Mouse (Mus musculus): ENCODE measurements around the gene Mxra8. TPM values are rescaled to one million over a fixed set of nuclear protein-coding genes. Genes with fewer than 3 reads are reported as not detected.

Mxra8 gene
- 10 to 100 TPM; 46.9 to 58.4 TPM for total RNA-seq (2021)
- long read RNA-seq, experiment 1, partial matches to known transcripts = 4 of 36 reads
- long read RNA-seq, experiment 1, other reads (novel, unspliced or antisense) = 32 of 36 reads
- long read RNA-seq, experiment 2, partial matches to known transcripts = 2 of 42 reads
- long read RNA-seq, experiment 2, other reads (novel, unspliced or antisense) = 39 of 42 reads

- intact Hi-C loops (cut with DNase I) = no loop called here
- peak; percentile 89 to 91 for DNase-seq
Observed at GRCm38 (mm10) chr4:155839483-155839910, at the start of gene Mxra8. TSS of gene Mxra8 (plus strand) at chr4:155839680.

- DNase-seq = no peak
- intact Hi-C loops (cut with DNase I) = no loop called here
Observed at GRCm38 (mm10) chr4:155790021-155790489, 49.4 kb upstream of the Mxra8 start, which contains the start of gene Ankrd65. TSS of gene Ankrd65 (plus strand) at chr4:155790439.

- intact Hi-C loops (cut with DNase I) = no loop called here
- no peak for DNase-seq
Observed at GRCm38 (mm10) chr4:155790650-155791161, 48.8 kb upstream of the Mxra8 start.

DNA sequence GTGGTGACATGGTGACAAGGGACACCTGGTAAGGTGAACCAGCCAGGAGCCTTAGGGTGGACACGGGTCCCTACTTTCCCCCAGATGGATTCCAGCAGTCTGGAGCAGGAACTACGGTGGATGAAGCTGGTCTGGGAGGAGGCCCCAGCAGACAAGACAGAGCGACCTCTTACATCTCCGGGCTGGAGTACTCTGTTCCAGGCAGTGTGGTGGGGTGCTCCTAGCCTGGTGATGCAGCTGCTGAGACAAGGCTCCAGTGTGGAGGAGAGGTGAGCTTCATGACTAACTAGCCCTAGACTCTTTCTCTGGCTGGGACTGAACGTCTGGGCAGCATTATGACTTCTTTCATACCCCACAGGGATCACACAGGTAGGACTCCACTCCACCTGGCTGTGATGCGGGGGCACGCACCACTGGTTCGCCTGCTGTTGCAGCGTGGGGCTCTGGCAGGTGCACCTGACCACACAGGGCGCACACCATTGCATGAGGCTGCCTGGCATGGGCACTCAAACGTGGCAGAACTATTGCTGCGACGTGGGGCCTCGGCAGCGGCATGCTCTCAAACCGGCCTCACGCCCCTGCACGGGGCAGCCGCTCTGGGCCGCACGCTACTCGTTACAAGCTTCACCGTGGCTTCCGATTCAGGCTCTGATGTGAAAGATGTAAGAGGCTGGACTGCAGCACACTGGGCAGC is 48.1 kb upstream of the Mxra8 start:
- DNase-seq = no peak
- intact Hi-C loops (cut with DNase I) = no loop called here

DNA sequence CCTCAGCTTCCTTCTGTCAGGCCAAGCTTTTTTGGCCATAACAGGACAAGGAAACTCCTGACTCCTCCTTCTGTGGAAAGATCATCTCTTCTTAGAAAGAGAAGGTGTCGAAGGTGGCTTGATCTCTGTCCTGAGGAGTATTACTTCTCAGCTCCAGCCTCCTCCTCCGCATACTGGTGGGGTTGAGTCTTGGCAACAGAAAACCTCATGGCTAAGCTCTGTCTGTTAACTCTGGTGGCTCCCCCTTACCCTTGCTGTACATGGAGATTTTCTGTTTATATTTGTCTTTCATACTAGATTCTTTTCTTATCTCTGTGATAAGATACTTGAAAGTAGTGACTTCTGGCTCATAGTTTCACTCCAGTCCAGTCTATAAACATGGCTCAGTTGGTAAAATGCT is 45.8 kb upstream of the Mxra8 start:
- intact Hi-C loops (cut with DNase I) = no loop called here
- DNase-seq = no peak

DNA sequence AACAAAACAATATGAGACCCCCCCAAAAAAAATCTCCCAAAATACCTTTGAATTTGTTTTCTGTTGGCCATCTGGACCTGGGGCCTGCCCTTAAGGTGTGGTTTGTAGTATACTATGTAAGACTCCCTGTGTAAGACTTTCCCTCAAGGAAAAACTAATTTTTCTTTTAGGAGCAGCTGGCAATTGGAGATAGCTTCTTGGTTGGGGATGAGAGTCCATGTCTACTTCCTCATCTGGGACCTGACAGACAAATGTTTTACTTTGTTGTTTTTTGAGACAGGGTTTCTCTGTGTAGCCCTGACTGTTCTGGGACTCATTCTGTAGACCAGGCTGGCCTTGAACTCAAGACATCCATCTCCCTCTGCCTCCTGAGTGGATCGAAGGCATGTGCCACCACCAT is 37.4 kb upstream of the Mxra8 start:
- no peak for DNase-seq
- intact Hi-C loops (cut with DNase I) = loop anchor here (5.0 kb wide), 1 partner anchor 35 kb away; no protein-coding TSS in a partner anchor

- intact Hi-C loops (cut with DNase I) = loop anchor here (5.0 kb wide), 1 partner anchor 36 kb away; no protein-coding TSS in a partner anchor
- no peak for DNase-seq
Observed at GRCm38 (mm10) chr4:155802741-155803339, 36.6 kb upstream of the Mxra8 start, which contains the start of gene Mrpl20. TSS of gene Mrpl20 (plus strand) at chr4:155802878.

DNA sequence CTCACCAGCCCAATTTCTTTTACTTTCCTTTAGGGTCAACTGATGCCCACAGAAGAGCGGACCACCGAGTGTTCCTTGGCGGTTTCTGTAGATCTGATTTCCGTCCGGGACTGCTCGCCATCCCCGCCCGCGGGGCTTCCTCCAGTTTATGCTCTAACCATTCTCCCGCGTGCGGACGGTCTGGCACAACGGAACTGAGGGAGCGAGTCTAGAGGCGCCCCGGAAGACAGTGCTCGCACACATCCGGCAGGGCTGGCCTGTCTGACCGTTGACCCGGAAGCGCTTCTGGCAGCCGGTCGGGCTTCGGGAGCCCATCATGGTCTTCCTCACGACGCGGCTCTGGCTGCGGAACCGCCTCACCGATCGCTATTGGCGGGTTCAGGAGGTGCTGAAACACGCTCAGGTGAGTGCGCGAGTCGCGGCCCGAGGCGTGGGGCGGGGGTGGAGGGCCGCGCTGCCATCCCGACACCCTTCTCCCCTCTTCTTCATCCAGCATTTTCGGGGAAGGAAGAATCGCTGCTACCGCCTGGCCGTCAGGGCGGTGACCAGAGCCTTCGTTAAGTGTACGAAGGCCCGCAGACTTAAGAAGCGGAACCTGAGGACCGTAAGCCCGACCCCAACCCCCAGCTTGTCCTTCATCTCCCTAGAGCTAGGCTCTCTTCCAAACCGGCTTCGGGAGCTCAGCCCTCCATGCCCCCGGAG is 36.0 kb upstream of the Mxra8 start:
- intact Hi-C loops (cut with DNase I) = loop anchor here (5.0 kb wide), 1 partner anchor 36 kb away; no protein-coding TSS in a partner anchor
- peak; percentile 97 to 99 for DNase-seq

GRCm38 (mm10) chr4:155807841-155808240 is 31.6 kb upstream of the Mxra8 start:
- intact Hi-C loops (cut with DNase I) = no loop called here
- no peak for DNase-seq

DNA sequence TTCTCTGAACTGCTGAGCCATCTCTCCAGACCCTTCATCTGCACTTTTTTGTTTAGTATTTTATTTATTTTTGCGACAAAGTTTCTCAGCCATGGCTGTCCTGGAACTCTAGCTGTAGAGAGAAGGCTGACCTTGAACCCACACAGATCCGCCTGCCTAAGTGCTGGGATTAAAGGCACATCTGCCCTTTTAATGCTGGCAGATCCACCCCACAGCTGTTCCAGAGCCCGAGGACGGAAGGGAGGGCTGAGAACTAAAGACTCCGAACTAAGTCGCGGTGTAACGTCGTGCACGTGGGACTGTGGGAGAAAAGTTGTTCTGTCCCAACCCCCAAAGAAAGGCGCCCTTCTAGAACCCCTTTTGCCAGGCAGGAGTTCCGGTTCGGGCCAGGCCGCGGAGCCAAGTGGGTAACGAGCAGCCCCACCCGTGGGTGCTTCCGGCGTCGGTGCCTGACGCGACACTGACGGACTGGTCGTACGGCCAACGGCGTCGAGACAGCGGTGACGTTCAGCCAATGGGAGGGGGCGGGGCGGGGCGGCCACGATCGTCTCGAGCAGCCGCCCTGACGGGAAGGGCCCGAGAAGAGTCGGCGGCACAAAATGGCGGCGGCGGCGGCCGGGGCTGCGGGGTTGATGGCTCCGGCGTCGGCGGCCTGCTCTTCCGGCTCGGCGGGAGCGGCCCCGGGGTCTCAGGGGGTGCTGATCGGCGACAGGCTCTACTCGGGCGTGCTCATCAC is 27.4 kb upstream of the Mxra8 start, which contains the start of gene Ccnl2:
Gene Ccnl2 (plus strand): TSS at position 561 of the 736 bp plus-strand sequence.
- DNase-seq = peak; percentile 91 to 93
- intact Hi-C loops (cut with DNase I) = no loop called here

- DNase-seq = peak in 1 of 2 experiments; percentile 44
Observed at GRCm38 (mm10) chr4:155812665-155813181, 26.8 kb upstream of the Mxra8 start.

DNA sequence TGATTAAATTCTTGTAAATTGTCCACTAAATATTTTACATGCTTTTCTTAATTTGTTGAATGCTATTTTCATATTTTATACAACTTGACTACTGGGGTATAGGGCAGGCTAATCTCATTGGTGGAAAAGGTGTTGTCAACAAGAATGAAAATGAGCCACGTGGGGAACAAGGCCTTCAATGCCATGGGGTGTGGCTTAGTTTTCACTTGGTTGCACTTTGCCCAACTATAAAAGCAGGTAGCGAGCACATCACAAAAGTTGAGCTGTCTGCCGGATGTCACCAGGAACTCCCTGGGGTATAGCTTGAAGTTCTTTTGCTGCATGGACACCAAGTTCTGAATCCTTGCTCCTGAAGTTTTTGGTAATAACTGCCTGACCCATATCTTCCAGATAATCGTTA is 21.9 kb upstream of the Mxra8 start:
- DNase-seq = no peak
- intact Hi-C loops (cut with DNase I) = no loop called here

More at GRCm38 (mm10) chr4:155812665-155813181, 26.8 kb upstream of the Mxra8 start:
- intact Hi-C loops (cut with DNase I) = no loop called here

DNA sequence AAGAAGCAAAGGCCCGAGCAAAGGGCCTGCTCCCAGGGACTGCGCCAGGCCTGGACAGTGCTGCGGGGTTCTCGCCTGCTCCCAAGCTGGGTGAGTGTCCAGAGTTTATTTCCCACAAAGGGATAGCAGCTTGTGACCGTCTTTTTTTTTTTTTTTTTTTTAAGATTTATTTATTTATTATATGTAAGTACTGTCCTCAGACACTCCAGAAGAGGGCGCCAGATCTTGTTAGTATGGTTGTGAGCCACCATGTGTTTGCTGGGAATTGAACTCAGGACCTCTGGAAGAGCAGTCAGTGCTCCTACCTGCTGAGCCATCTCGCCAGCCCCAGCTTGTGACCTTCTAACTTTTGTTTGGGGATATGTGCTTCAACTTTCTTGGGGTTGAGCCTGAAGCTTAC is 18.5 kb upstream of the Mxra8 start:
- intact Hi-C loops (cut with DNase I) = no loop called here
- peak; percentile 23 to 49 for DNase-seq

DNA sequence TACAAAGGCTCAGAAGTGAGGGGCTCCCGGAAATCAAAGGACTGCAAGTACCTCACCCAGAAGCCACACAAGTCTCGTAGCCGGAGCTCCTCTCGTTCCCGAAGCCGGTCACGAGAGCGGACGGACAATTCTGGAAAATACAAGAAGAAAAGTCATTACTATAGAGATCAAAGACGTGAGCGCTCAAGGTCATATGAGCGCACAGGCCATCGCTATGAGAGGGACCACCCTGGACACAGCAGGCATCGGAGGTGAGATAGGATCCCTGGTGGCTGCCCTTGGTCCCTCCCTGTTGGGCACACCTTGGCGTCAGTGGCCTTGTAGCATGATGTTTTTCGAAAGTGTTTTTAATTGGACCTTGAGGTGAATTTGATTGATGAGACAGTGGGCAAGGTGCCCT is 16.0 kb upstream of the Mxra8 start:
- DNase-seq = no peak
- intact Hi-C loops (cut with DNase I) = no loop called here

GRCm38 (mm10) chr4:155829866-155830265 is 9.6 kb upstream of the Mxra8 start:
- intact Hi-C loops (cut with DNase I) = no loop called here
- no peak for DNase-seq

DNA sequence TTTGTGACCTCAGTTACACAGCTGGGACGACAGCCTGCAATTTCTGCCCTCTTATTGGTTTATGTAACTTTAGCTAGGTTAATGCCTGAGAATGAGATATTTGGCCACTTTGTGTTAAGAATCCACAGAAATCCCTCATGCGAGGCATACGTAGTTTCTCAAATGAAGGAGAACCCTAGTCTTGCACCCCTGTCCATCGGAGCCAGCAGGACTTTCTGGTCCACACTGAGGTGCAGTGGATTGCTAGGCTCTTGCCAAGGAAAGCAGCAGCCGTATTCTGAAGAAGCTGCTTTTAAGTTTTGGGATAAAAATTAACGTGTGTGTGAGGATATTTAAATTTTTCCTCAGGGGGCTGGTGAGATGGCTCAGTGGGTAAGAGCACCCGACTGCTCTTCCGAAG is 8.9 kb upstream of the Mxra8 start:
- intact Hi-C loops (cut with DNase I) = no loop called here
- no peak for DNase-seq

DNA sequence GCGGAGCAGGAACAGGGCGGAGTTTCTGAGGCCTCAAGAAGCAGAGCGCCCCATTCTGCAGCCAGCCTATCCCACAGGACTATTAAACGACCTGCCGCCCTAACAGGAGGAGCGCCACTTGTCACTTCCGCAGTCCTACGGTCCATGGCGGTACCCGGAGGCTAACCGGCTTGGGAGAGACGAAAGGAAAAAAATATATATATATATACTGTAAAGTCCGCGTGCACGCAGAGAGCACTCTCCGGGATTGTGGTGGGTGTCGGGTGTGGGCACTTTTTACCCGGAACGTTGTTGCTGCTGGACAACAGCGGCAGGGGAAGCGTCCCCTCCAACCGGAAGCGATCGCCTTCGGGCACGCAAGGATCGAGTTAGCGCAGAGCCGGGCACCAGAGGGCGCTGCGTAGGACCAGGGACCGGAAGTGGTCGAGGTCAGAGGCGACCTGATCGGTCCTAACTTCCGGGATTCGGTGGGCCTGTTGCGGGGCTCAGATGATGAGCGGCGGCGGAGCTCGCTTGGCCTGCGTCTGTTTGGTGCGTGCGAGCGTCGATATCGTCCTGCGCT is 8.2 kb upstream of the Mxra8 start, which contains the start of gene Aurkaip1:
Gene Aurkaip1 (plus strand): TSS at position 68 of the 562 bp plus-strand sequence.
- intact Hi-C loops (cut with DNase I) = no loop called here

DNA sequence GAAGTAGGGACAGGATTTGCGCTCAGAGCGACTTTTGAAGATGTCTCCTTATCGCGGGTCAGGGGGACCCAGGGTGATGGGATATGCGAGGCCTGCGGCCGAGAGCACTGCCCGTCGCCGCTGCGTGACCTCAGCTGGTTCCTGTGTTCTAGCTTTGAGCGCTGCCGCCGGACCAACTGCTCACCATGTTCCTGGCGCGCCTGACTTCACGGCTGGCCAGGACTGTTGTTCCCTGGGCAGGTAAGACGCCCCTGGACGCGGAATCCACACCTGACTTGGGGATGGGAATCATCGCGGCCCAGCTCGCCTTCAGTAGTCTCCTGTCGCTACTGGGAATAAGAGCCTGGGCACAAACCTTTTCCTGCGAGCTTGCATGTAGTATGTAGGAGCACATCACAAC is 7.6 kb upstream of the Mxra8 start:
- peak in 1 of 2 experiments; percentile 38 for DNase-seq
- intact Hi-C loops (cut with DNase I) = loop anchor here (1.0 kb wide), 1 partner anchor 15 kb away; the partner anchor contains the start of gene Dvl1

More for the DNA sequence above, 8.2 kb upstream of the Mxra8 start, which contains the start of gene Aurkaip1:
- DNase-seq = peak; percentile 95 to 97

DNA sequence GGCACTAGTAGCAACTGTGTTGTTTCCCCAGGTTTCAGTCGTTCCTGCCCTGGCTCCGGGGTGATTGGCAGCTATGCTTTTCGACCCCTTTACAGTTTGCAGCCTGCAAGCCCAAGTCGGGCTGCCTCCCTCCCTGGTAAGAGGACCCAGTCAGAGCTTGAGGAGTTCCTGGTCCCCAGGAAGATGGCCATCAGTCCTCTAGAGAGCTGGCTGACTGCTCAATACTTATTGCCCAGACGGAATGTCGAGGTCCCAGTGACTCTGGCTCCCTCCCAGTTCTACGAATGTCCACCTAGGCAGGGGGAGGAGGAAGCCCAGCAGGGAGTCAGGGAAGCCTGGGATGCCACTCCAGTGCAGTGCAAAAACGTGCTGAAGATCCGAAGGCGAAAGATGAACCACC is 7.2 kb upstream of the Mxra8 start:
- DNase-seq = no peak
- intact Hi-C loops (cut with DNase I) = loop anchor here (1.0 kb wide), 1 partner anchor 15 kb away; the partner anchor contains the start of gene Dvl1
